Mouse (Mus musculus) thymus, adult 2 months (tissue): ENCODE measurements around the gene Shisal1.

Experiments
- CTCF ChIP-seq: fragments of 200-500 bp; IDR thresholded peaks from 2 replicates; pipeline ENCODE4 v1.5.1; 2012; ENCODE audit warnings: mild to moderate bottlenecking, control low read depth, low read length, moderate library complexity, borderline replicate concordance; ENCODE audit not compliant: control insufficient read depth, poor library complexity, insufficient read depth; ENCODE audit errors: extremely low read depth
- POLR2A ChIP-seq: fragments of 200-500 bp; IDR thresholded peaks from 2 replicates; pipeline ENCODE4 v1.6.1; 2012; ENCODE audit warnings: mild to moderate bottlenecking, low read length, control low read depth, moderate library complexity; ENCODE audit not compliant: control insufficient read depth, poor library complexity, insufficient read depth; ENCODE audit errors: extremely low read depth

- TF ChIP-seq CTCF = no peak
- TF ChIP-seq POLR2A = no peak
Observed at GRCm38 (mm10) chr15:84445812-84446716, 833 bp downstream of the Shisal1 start.
